In the genomic region with DNA sequence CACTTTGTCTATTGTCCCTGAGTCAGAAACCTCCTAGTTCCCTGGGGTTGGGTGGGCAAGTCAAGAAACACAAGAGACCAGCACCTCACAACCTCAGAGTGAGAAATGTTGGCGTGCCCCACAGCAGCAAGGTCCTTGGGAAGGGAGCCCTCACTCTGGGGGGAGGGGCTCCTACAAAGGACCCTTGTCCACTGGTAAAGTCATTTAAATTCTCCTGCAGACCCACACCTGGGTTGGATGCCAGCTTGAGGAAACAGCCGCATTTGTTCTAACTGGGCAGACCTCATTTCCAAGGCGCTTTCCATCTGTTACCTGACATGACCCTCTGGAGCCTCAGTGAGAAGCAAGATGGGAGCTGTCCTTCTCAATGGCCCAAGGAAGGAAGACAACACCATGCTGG, we compare ENCODE assay signal across 18 mouse cellular contexts.
DNase-seq lines count a peak whose midpoint lies in the region; ATAC-seq and TF ChIP-seq lines count a peak whose summit lies in the region.
"Had no signal": no experiment of that assay in that cellular context is flagged by ENCODE, and none has a peak within 500 bp of the region (broad histone marks: within the 10 kb centered on the region; RNA-seq: fewer than 3 reads in every experiment).

No protein-coding gene starts in this region.

- peak overlapping the region; percentile 92; the same call in 1 of the 2 replicates for H3K27ac ChIP-seq in forebrain, embryonic 11.5 days (ENCODE audit: low read depth, low read length)
- H3K27ac ChIP-seq in forebrain, postnatal 0 days (ENCODE audit: low read depth, low read length) = no peak overlapping the region
- H3K27ac ChIP-seq in limb, embryonic 13.5 days = peak overlapping the region; percentile 16; the same call in 1 of the 2 replicates
- H3K27ac ChIP-seq in liver, embryonic 11.5 days (ENCODE audit: low read depth, low read length) = no peak overlapping the region
- H3K27ac ChIP-seq: heart, adult 2 months; hindbrain, embryonic 13.5 days; neural tube, embryonic 12.5 days had no signal

- H3K9me3 ChIP-seq in forebrain, embryonic 11.5 days (ENCODE audit: control insufficient read depth, low read length) = no peaks in the 10 kb centered on the region
- no peaks in the 10 kb centered on the region for H3K9me3 ChIP-seq in forebrain, postnatal 0 days (ENCODE audit: low read length)
- no peaks in the 10 kb centered on the region for H3K9me3 ChIP-seq in limb, embryonic 13.5 days
- no peaks in the 10 kb centered on the region for H3K9me3 ChIP-seq in liver, embryonic 11.5 days (ENCODE audit: control insufficient read depth, low read length)
- H3K9me3 ChIP-seq: hindbrain, embryonic 13.5 days; neural tube, embryonic 12.5 days had no signal

- no peak overlapping the region for H3K4me3 ChIP-seq in forebrain, embryonic 11.5 days (ENCODE audit: low read depth, low read length)
- H3K4me3 ChIP-seq in forebrain, postnatal 0 days (ENCODE audit: low read depth, low read length) = no peak overlapping the region
- no peak overlapping the region for H3K4me3 ChIP-seq in limb, embryonic 13.5 days
- H3K4me3 ChIP-seq in liver, embryonic 11.5 days (ENCODE audit: low read depth, low read length) = no peak overlapping the region
- H3K4me3 ChIP-seq: heart, adult 2 months; hindbrain, embryonic 13.5 days; neural tube, embryonic 12.5 days had no signal

- intact Hi-C loops in left cerebral cortex, postnatal 14 days (cut with DNase I) = loop anchor here (5.0 kb wide), 1 partner anchor 143 kb away; a partner anchor contains a TSS

- 80% methylated on average over 3 of the region's 3 CpGs for WGBS in forebrain, embryonic 11.5 days
- WGBS in forebrain, postnatal 0 days = 77% methylated on average over 3 of the region's 3 CpGs
- 48% methylated on average over 3 of the region's 3 CpGs for WGBS in limb, embryonic 13.5 days
- WGBS in liver, embryonic 11.5 days = 84% methylated on average over 3 of the region's 3 CpGs

- no peaks in the 10 kb centered on the region; the same call in 1 of the 2 replicates for H3K27me3 ChIP-seq in forebrain, embryonic 11.5 days (ENCODE audit: control insufficient read depth, insufficient read depth, low read length)
- no peaks in the 10 kb centered on the region for H3K27me3 ChIP-seq in forebrain, postnatal 0 days (ENCODE audit: insufficient read depth, low read length)
- no peaks in the 10 kb centered on the region for H3K27me3 ChIP-seq in limb, embryonic 13.5 days
- 0 out of 2 replicates have a peak, but pooled peaks cover 2% of the 10 kb centered on the region for H3K27me3 ChIP-seq in liver, embryonic 11.5 days (replicated peaks; ENCODE audit: control insufficient read depth, insufficient read depth, low read length)

- no peak overlapping the region for H3K9ac ChIP-seq in forebrain, embryonic 11.5 days (ENCODE audit: low read length)
- H3K9ac ChIP-seq in forebrain, postnatal 0 days = no peak overlapping the region
- H3K9ac ChIP-seq in limb, embryonic 13.5 days = no peak overlapping the region
- H3K9ac ChIP-seq in liver, embryonic 11.5 days (ENCODE audit: low read depth, low read length) = no peak overlapping the region
- H3K9ac ChIP-seq: hindbrain, embryonic 13.5 days; neural tube, embryonic 12.5 days had no signal

- no peak for ATAC-seq in forebrain, embryonic 11.5 days (replicated peaks; ENCODE audit: low FRiP score)
- ATAC-seq in forebrain, postnatal 0 days = no peak
- ATAC-seq in limb, embryonic 13.5 days (ENCODE audit: low FRiP score, low read depth) = no peak
- no peak for ATAC-seq in liver, embryonic 11.5 days (replicated peaks; ENCODE audit: low FRiP score)
- ATAC-seq: forebrain, embryonic 16.5 days; intestine, embryonic 16.5 days had no signal

- no peak for DNase-seq in forebrain, embryonic 11.5 days (ENCODE audit: low spot score)
- DNase-seq in forebrain, postnatal 0 days = no peak
- DNase-seq in left cerebral cortex, postnatal 14 days (ENCODE audit: low spot score in 2 of 2) = peak; percentile 33 to 45
- no peak for DNase-seq in left cerebral cortex, adult 11 months (ENCODE audit: low spot score)
- peak; percentile 48 to 75 for DNase-seq in layer of hippocampus, adult 8-10 months (ENCODE audit: low spot score in 2 of 2)
- DNase-seq in liver, embryonic 11.5 days (ENCODE audit: low spot score) = no peak
- DNase-seq: adrenal gland, postnatal 25 days; B cell, adult 2 months; gastrocnemius, postnatal 14 days; heart, adult 2 months; liver; lung, adult 2 months; lung, postnatal 36 days had no signal

- peaks cover 45% of the 10 kb centered on the region for H3K4me1 ChIP-seq in forebrain, embryonic 11.5 days (replicated peaks; ENCODE audit: control insufficient read depth, insufficient read depth, low read length)
- 0 out of 2 replicates have a peak, but pooled peaks cover 9% of the 10 kb centered on the region for H3K4me1 ChIP-seq in forebrain, postnatal 0 days (ENCODE audit: insufficient read depth)
- H3K4me1 ChIP-seq in limb, embryonic 13.5 days = peaks cover 97% of the 10 kb centered on the region
- 0 out of 2 replicates have a peak, but pooled peaks cover 5% of the 10 kb centered on the region for H3K4me1 ChIP-seq in liver, embryonic 11.5 days (replicated peaks; ENCODE audit: control insufficient read depth, insufficient read depth, low read length)

- no peaks in the 10 kb centered on the region for H3K36me3 ChIP-seq in forebrain, embryonic 11.5 days (ENCODE audit: control insufficient read depth, insufficient read depth, low read length)
- no peaks in the 10 kb centered on the region for H3K36me3 ChIP-seq in forebrain, postnatal 0 days (ENCODE audit: insufficient read depth)
- no peaks in the 10 kb centered on the region for H3K36me3 ChIP-seq in limb, embryonic 13.5 days
- no peaks in the 10 kb centered on the region for H3K36me3 ChIP-seq in liver, embryonic 11.5 days (ENCODE audit: control insufficient read depth, insufficient read depth, low read length)
- H3K36me3 ChIP-seq: hindbrain, embryonic 13.5 days; neural tube, embryonic 12.5 days had no signal

- no peak overlapping the region for H3K4me2 ChIP-seq in forebrain, embryonic 11.5 days (ENCODE audit: low read depth, low read length, severe bottlenecking)
- no peak overlapping the region for H3K4me2 ChIP-seq in forebrain, postnatal 0 days (ENCODE audit: low read depth)
- no peak overlapping the region for H3K4me2 ChIP-seq in limb, embryonic 13.5 days (replicated peaks)
- H3K4me2 ChIP-seq in liver, embryonic 11.5 days = no peak overlapping the region
- H3K4me2 ChIP-seq: hindbrain, embryonic 13.5 days; neural tube, embryonic 12.5 days had no signal

- TF ChIP-seq CTCF in forebrain, postnatal 0 days (IDR thresholded peaks at IDR 0.05; ENCODE audit: low read depth) = no peak

Comparison
In these comparisons a context has a peak if more than half of its experiments do, and no peak if none do; other contexts are left out.
1. DNase-seq: peak in left cerebral cortex, postnatal 14 days (2 of 2) and layer of hippocampus, adult 8-10 months (2 of 2); none in forebrain, embryonic 11.5 days (single experiment), forebrain, postnatal 0 days (single experiment), left cerebral cortex, adult 11 months (single experiment) and liver, embryonic 11.5 days (single experiment).
2. H3K27ac ChIP-seq: peak in forebrain, embryonic 11.5 days (single experiment) and limb, embryonic 13.5 days (single experiment); none in forebrain, postnatal 0 days (single experiment) and liver, embryonic 11.5 days (single experiment).